Mouse (Mus musculus) heart, postnatal 25 days (tissue): ENCODE results near the gene Tmem98. TPM values are rescaled to one million over a fixed set of nuclear protein-coding genes. Genes with fewer than 3 reads are reported as not detected.

Experiments used
- DNase-seq: peaks from one replicate; pipeline ENCODE4 v3.0.0; 2022; ENCODE audit warnings: low spot score
- intact Hi-C: fragments of 180-260 bp; cut with DNase I; formaldehyde crosslinking; loops from one replicate; pipeline ENCODE4 v1.15.1; 2025
- total RNA-seq, 2 experiments: library from RNA; stranded (reverse); gene quantifications; 2 replicates each; pipeline ENCODE4 v1.2.3; 2021

The Tmem98 gene
- total RNA-seq, 2 experiments from 2014 or later, result 14.7 to 14.8 TPM

DNA sequence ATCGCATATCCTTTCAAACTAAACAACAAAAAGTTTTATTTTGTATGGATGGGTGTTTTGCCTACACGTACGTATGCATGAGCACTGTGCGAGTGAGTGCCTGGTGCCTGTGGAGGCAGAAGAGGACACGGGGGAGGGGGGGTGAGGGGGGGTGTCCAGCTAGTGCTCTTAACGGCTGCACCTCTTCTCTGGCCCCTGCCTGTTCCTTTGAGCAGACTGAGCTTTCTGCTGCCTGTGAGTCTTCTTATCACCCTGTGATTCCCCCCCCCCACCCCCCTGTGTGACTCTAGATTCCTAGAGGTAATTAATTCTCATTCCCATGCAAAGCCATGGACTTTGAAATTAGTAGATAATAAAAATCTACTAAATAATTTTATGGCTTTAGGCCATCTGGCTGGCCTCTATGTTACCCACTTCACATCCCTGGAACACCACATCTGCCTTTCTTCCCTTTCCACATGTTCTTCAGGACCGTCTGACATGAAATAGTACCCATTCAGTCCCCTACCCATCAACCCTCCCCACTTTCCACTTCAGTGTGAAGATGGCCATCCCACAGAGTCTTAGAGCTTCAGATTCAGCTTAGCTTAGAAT, 20.2 kb upstream of the Tmem98 start:
- DNase-seq, result no peak
- intact Hi-C loops, result no loop called here

DNA sequence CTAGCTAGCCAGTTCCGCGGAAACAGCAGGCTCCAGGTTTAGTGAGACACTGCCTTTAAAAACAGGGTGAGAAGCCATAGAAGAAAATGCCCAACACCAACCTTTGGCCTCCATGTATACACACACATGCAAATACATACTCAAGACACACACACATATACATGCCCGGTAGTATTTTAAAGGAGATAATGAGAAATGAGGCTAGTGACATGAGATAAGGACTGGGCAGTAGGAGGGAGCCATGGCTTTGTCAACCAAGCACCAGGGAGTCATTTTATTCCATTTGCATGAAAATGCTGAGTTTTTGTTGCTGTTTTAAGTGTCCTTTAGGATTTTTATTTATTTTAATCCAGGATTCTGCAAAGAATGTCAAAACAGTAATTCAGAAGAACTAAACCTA, 19.6 kb upstream of the Tmem98 start:
- intact Hi-C loops, result no loop called here
- no peak for DNase-seq

DNA sequence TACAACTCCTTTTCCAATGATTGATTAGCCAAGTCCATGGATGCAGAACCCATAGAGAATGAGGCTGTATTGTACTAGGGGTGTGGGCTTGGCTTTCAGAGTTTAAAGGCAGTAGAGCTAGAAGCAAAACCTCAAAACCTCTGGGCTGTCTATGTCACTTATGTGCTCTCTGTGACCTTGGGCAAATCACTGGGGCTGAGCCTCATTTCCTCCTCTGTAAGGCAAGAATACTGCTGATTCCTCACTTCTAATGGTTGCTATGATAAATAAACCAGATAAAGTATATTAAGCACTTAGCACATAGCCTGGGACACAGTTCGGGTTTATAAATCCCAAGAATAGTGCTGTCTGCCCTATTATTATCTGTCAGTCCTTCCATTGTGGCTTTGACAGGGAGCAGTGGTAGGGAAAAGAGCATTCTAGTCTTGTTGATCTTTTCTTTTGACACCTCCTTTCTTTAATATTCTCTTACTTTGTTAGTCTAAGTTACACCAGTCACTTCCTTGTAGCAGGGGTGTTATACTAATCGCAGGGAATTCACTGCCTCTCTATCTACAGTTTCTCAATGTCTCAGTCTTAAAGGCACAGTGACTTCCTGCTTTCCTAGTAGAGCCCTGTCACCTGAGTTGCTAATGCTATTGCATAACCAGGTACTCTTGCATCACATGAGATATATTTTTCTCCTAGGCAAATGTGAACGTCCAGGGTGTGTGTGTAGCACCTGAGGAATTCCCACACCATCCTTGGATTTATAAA, 18.1 kb upstream of the Tmem98 start:
- intact Hi-C loops, result no loop called here
- DNase-seq, result no peak

DNA sequence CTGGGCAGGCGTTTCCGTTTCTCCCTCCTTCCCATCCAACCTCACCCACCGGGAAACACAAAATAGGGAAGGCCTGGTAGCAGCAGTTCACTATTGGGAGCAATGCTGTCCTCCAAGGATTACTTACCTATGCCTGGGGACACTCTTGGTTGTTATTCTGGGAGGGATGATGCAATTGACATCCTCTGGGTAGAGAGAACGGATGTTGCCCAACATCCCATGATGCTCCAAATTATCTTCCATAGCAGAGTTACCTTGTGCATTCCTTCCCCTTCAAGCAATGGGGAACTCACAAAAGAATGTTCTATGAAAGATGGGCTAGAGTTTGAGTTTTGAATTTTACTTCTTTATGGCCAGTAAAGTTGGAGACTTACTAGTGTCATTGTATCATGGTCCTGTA, 16.6 kb upstream of the Tmem98 start:
- no peak for DNase-seq
- intact Hi-C loops, result no loop called here

DNA sequence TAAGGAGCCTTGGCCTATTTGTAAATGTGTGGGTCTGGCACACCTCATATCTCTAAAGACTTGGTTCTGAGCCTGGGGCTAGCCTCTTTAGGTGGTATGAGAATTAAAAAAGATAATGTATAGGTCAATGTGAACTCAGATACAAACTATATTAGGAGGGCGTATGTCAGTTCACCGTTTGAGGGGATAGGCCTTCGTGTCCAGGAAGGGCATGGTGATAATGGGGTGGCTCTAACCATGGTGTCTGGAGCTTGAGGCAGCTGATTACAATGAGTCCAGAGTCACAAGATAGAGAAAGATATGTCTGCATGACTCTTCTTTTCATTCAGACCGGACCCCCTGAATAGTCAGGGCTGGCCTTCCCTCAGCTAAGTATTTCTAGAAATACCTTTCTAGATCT, 15.7 kb upstream of the Tmem98 start:
- no peak for DNase-seq
- intact Hi-C loops, result no loop called here

DNA sequence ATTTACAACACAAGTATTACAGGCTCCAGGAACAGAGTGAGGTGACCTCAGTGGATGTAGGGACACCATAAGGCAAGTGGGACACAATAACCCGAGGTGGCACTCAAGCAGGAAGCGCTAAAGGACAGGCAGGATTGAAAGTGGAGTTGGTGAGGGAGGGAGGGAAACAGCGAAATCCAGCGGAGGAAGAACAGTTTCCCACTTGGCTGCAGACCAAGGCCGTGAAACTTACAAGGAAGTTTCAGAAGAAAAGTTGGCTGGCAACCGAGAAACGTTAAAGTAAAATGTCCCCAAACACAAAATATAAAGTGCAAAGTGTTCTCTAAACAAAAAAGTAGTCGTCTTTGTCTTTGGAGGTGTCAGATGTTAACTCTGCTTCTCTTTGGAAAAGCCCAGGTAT, 14.5 kb upstream of the Tmem98 start:
- intact Hi-C loops, result no loop called here
- no peak for DNase-seq

DNA sequence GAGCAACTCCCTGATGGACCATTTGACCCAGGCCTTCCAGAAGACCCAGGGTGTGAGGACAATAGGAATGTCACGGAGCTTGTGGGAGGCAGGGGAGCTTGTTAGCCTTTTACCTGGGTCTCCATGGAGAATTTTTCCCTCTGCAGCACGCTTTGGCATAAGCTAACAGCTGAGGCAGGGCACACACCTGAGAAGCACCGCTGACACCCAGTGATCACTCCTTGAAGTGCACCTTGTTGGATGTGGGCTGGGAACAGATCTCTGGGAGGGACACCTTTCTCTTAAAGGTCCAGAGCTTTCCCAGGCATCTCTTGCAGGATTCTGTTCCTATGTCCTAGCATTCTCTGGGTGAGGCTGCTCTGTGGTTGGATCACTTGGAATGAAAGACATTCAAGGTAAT, 10.0 kb upstream of the Tmem98 start:
- no peak for DNase-seq
- intact Hi-C loops, result no loop called here

DNA sequence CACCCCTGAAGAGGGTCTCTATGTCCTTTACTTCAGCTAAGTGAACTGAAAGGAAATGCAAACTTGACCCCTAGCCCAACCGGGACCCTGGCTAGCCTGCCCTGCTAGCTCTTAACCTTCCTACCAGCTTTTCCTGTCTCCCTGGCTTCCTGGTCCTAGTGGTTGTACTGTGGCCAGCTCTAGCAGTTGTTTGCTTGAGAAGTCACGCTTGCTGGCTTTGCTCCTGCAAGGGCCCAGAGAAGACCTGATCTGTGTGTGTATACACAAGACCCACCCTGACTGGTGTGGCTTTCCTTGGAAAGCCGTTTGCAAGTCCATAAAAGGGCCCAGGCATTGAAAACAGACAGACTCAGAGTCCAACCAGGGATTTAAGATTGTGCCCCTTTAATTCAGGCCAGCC, 7.3 kb upstream of the Tmem98 start:
- peak; percentile 29 for DNase-seq

DNA sequence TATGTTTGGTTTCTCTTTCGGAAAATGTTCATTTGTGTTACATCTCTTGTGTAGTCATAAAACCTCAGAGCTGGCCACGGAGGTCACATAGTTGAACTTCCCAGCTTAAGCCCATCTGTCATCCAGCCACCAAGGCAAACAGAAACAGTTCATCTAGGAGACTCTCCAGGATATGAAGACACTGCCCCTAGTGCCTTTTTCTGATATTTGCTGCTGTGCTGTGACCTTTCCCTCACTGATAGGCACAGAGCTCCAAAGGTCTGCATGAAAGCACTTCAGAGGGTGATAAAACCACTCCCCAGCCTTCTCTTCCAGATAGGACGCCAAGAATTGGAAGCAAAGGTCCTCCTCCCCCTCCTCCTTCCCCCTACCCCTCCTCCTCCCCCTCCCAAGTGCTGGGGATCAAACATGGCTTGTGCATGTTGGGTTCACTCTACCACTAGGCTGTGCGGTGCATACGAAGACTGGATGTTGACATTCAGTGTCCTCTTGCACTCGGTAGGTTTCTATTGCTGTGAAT, 1.4 kb upstream of the Tmem98 start:
- no peak for DNase-seq
- intact Hi-C loops, result no loop called here

More for the DNA sequence above, 7.3 kb upstream of the Tmem98 start:
- intact Hi-C loops, result no loop called here

DNA sequence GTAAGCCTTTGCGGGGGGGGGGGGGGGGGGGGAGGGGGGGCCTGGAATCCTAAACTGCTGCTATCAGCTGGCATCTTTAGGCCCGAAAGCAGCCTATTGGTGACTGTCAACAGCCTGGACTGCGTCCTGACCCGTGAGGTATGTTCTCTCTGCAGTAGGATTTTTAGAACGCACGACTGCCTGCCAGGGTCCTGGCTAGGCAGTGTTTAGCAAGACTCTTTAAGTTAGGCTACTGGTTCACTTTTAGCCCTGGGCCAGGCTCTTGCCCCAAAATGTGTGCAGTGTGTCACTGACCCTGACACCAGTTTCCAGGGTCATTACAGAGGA, 346 bp upstream of the Tmem98 start:
- DNase-seq, result no peak
- intact Hi-C loops, result no loop called here

DNA sequence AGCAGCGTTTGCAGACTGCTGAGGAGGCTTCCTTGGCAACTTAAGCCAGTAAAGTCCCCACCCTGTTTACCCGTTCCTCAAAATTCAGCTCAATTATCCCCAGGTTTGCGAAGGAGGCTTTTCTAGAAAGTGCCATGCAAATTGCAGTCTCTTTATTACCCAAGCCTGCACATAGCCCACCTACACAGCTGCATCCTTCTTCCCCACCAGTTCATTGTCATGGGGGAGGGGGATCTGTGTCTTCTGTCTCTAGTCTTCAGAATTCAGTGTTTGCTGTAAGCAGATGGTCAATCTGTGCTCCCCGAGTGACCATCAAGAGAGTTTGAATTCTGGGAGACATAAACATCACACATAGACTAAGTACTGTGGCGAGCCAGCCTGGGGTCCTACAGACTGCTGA, 1.2 kb downstream of the Tmem98 start:
- DNase-seq, result no peak
- intact Hi-C loops, result no loop called here

DNA sequence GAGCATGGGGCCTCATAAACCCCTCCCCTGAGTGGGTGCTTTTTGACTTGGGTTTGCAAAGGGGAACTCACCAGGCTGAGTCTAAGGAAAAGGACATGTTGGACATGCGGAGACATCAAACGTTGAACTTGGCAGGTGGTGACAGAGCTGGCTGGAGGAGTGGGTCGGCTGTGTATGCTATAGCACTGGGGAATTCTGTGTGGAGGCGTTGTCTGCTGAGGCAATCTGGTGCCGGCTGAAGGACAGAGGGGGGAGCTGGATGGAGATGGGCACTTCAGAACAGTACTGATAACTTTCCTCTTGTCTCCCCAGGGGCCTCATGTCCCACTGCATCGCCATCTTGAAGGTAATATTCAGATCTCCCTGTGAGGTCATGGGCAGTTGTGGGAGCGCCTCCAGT, 5.4 kb downstream of the Tmem98 start:
- intact Hi-C loops, result no loop called here
- DNase-seq, result no peak

DNA sequence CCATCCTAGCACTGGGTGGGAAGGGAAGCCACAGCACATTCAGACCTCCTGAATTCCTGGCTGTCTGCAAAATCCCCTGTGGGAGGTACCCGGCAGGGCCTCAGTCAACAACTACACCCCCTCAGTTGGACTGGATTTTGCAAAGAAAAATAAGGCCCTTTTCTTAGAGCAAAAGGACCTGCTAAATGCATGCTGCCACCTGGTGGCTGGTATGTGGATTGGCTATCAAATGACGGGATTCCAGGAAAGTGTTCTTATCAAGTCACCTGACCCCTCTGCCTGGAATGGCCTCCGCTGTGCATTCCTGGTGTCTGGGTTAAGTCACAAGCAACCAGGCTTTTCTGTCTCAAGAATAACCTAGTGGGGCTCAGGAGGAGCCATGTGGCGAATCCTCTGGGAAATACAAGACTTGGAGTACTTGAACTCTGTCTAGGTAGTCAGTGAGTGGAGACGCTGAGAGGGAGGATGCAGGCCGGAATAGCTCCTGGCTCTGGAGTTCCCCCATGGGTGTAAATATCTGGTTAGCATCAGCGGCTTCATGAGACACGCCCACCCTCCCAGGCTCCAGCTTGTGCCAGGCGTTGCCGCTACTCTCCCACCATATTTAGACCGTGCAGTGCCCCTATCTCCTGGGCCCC, 8.2 kb downstream of the Tmem98 start:
- intact Hi-C loops, result loop anchor here (1.0 kb wide), 1 partner anchor 122 kb away; no protein-coding TSS in a partner anchor
- peak; percentile 49 for DNase-seq

DNA sequence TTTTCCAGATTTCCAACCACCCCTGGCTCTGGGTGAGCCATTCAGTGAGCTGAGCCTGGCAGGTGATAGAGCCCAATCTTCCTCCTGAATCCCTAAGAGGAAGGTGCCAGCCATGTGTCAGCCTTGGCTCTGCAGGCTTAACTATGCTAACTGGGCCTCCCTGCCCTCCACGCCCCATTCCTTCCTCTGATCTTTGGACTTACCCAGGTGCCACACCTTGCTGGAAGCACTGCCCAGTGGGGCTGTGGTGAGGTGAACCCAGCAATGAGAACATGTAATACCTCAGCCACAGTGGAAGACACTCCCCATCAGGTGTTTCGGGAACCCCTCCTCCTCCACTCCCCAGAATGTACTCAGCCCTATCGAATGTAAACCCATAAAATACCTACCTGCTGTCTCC, 10.1 kb downstream of the Tmem98 start:
- DNase-seq, result no peak
- intact Hi-C loops, result no loop called here

DNA sequence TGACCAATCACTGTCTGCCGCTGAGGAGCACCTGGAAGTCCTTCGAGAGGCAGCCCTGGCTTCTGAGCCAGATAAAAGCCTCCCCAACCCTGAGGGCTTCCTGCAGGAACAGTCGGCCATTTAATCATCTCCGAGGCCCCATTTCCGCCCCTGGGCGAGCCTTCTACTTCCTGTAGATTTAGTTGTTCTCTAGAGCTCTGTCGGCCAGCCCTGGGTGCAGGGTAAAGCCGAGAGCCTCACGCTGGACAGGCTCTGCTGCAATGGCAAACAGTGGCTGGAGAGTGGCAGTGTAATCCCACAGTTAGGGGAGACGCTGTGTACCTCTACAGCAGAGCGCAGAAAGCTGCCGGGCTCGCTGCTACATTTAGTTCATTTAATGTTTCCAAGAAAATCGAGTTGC, 11.3 kb downstream of the Tmem98 start:
- DNase-seq, result peak; percentile 31
- intact Hi-C loops, result no loop called here

DNA sequence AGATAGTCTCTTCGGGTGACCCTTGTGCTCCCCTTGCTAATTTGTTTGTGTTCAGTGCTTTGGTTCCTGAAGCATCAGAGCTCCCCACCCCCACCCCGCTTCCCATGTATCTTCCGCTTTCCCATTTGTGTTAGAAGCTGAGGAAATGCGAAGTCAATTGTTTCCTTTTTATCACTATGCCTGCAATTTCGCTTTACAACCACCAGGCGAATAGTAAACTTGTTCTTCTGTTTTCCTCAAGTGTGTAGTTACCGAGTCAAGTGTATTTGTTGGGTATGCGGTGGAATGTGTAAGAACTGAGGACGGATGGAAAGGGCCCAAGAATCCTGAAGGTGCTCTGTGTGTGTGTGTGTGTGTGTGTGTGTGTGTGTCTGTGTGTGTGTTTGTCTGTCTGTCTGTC, 11.8 kb downstream of the Tmem98 start:
- no peak for DNase-seq

DNA sequence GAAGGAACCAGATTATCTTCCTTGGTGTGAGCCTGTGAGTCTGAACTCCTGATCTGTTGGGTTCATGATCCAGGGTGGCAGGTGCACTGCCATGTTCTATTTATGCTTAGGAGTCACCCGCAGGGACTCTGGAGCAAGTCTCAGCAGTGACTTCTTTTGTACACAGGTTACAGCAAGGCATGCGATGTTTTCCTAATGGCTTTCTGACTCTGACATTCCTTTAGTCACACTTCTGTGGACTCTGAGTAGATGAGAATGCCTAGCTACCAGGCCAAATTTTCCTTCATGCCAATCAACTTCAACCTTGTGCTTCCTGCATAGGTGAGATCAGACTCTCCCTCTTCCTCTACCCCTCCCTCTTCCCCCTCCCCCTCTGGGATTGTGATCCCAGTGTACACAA, 25.4 kb downstream of the Tmem98 start:
- intact Hi-C loops, result no loop called here
- no peak for DNase-seq

More for the DNA sequence above, 11.8 kb downstream of the Tmem98 start:
- intact Hi-C loops, result no loop called here

DNA sequence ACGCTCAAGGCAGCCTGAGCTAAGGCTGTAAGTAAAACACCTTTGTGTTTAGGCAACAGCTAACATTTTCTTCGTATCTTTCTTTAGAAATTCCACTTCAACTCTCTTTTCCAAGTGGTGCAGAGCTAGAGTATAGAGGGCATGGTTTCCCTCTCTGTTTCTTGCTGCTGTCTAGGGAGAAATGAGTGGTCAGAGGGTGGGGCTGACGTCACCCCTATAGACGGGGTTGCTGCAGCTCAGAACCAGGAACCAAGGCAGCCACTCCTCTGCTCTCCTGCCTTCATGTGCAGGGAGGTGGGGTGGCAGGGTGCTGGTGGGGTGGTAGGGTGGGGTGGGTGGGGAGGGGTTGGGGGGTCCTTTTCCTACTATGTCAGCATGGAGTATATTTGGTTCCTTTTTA, 25.9 kb downstream of the Tmem98 start:
- intact Hi-C loops, result no loop called here
- no peak for DNase-seq

DNA sequence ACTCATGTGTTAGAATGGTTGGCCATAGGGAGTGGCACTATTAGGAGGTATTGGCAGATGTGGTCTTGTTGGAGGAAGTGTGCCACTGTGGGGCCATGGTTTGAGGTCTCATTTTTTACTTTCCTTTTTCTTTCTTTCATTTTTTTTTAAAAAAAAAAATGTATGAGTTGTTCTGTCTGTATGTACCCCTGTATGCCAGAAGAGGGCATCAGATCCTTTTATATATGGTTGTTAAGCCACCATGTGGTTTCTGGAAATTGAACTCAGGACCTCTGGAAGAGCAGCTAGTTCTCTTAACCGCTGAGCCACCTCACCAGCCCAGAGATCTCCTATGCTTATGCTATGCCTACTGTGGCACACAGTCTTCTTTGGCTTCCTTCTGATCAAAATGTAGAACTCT, 28.7 kb downstream of the Tmem98 start:
- intact Hi-C loops, result no loop called here

DNA sequence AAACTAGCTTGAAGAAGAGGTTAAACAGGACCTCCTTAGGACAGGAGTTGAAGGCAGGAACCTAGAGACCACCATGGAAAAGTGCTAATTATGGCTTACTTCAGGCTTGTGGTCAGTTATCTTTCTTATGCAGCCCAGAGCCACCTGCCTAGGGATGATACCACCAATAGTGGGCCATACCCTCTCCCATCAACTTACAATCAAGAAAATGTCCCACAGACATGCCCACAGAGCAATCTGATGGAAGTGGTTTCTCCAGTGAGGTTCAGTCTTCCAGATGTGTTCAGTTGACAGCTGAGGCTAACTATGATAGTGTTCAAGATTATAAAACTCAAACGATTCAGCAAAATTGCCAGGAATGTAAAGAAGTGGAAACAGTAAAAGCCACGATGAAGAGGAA, 33.5 kb downstream of the Tmem98 start:
- intact Hi-C loops, result no loop called here
- DNase-seq, result no peak

More for the DNA sequence above, 28.7 kb downstream of the Tmem98 start:
- no peak for DNase-seq

DNA sequence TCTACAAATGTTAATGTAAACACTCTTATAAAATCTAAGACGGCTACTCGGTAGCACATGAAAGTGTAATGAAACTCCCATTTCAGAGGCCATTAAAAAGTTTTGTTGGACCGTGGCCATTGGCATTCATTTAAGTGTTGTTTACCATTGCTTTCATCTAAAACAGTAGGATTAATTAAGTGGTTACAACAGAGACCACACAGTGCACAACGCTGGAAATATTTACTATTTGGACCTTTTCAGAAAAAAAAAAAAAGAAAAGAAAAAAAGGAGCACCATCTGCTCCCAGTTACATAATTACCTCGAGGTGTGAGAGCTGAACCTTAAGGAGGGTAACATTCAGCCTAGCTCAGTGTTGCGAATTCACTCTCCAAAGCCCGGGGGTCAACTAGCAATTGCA, 35.5 kb downstream of the Tmem98 start:
- intact Hi-C loops, result no loop called here
- DNase-seq, result no peak
